Mouse (Mus musculus) erythroblast, embryonic 14.5 days (primary cell): Measurements from ENCODE around the gene Gm5475.

Experiments
- GATA1 ChIP-seq: IDR thresholded peaks from 2 replicates; pipeline ENCODE4 v1.6.1; 2012; ENCODE audit warnings: low read length, inconsistent platforms, mixed read lengths
- TAL1 ChIP-seq: IDR thresholded peaks from 3 replicates; pipeline ENCODE4 v1.6.1; 2012; ENCODE audit warnings: low read length, inconsistent platforms, mixed read lengths

DNA sequence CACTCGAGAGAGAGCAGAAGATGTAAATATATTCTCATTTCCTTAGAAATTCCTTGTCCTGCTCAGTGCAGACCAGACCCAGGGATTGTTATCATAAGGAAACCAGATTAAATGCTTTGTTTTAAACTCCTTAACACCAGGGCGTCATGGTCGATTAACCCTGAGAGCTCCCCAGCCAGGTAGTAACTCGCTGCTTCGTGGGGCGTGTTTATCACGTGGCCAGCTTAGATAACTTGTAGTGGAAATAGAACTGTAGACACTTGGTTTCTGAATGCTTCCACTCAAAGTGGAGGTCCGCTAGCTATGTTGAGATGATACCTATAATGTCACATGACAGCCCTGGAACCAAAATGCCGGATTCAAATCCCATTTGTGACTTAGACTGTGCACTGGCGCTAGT lies 48.1 kb downstream of the Gm5475 start:
- TF ChIP-seq GATA1: no peak
- TF ChIP-seq TAL1: no peak
